Mouse (Mus musculus) heart, postnatal 0 days (tissue): ENCODE results near the gene Ttll7.

Experiments used
- CTCF ChIP-seq: IDR thresholded peaks from 2 replicates; pipeline ENCODE4 v1.5.1; 2016; ENCODE audit warnings: antibody characterized with exemption, control low read depth, low read depth
- EP300 ChIP-seq: IDR thresholded peaks from 2 replicates; pipeline ENCODE4 v1.6.1; 2016; ENCODE audit warnings: antibody characterized with exemption, low read depth

GRCm38 (mm10) chr3:146913107-146913506 lies 60.9 kb downstream of the Ttll7 start:
- TF ChIP-seq CTCF, result no peak
- TF ChIP-seq EP300, result no peak
